30 mouse cellular contexts compared by ENCODE assay signal in the genomic region with DNA sequence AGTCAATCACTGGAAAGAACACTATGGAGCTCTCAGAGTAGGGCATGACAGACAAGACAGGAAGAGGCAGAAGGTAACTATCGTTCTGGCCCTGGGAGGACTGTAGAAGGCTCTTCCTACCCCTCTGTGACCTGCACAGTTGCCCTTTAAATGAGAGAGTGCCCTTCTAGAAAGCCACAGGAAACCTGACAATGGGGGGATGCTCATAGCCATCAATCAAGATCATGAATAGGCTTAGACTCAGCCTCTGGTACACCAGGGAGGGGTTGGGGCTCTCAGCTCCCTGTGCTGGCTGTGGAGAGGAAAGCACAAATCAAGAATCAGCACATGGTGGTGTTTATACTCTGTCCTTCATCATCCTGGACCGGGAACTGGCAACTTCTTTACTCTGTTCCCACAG.
DNase-seq lines count a peak whose midpoint lies in the region; ATAC-seq and TF ChIP-seq lines count a peak whose summit lies in the region.
"Had no signal": no experiment of that assay in that cellular context is flagged by ENCODE, and none has a peak within 500 bp of the region (broad histone marks: within the 10 kb centered on the region; RNA-seq: fewer than 3 reads in every experiment).

No protein-coding gene starts in this region.

- 45% methylated on average over 2 of the region's 2 CpGs for WGBS in forebrain, embryonic 10.5 days

- H3K9me3 ChIP-seq in forebrain, embryonic 10.5 days = no peaks in the 10 kb centered on the region
- H3K9me3 ChIP-seq: forebrain, embryonic 12.5 days; heart, embryonic 13.5 days; kidney, embryonic 15.5 days; midbrain, embryonic 13.5 days; neural tube, embryonic 15.5 days had no signal

- peak overlapping the region; percentile 46; the same call in 1 of the 2 replicates for H3K27ac ChIP-seq in layer of hippocampus, adult 2 months
- no peak overlapping the region for H3K27ac ChIP-seq in forebrain, embryonic 10.5 days
- H3K27ac ChIP-seq: forebrain, embryonic 12.5 days; heart, adult 2 months; kidney, embryonic 15.5 days; liver, embryonic 14.5 days; neural tube, embryonic 15.5 days had no signal

- H3K4me3 ChIP-seq in layer of hippocampus, adult 2 months = no peak overlapping the region
- no peak overlapping the region for H3K4me3 ChIP-seq in forebrain, embryonic 10.5 days
- H3K4me3 ChIP-seq: erythroblast, embryonic 14.5 days; forebrain, embryonic 12.5 days; heart, adult 2 months; heart, embryonic 13.5 days; kidney, embryonic 15.5 days; midbrain, embryonic 13.5 days; neural tube, embryonic 15.5 days had no signal

- 0 out of 2 replicates have a peak, but pooled peaks have one; percentile 5 for ATAC-seq in frontal cortex, adult (ENCODE audit: low TSS enrichment)
- ATAC-seq: midbrain, embryonic 13.5 days had no signal

- H3K4me1 ChIP-seq in forebrain, embryonic 10.5 days = peaks cover 28% of the 10 kb centered on the region
- H3K4me1 ChIP-seq: kidney, embryonic 15.5 days had no signal

- H3K36me3 ChIP-seq in forebrain, embryonic 10.5 days (replicated peaks) = no peaks in the 10 kb centered on the region
- H3K36me3 ChIP-seq: forebrain, embryonic 12.5 days; heart, embryonic 13.5 days; kidney, embryonic 15.5 days; midbrain, embryonic 13.5 days; neural tube, embryonic 15.5 days had no signal

- H3K27me3 ChIP-seq in forebrain, embryonic 10.5 days (ENCODE audit: poor library complexity, severe bottlenecking) = no peaks in the 10 kb centered on the region
- H3K27me3 ChIP-seq: CH12.LX; heart, embryonic 13.5 days; kidney, embryonic 15.5 days; midbrain, embryonic 13.5 days; neural tube, embryonic 15.5 days had no signal

- TF ChIP-seq CTCF in layer of hippocampus, adult 2 months (conservative IDR thresholded peaks at IDR 0.05) = no peak

- no peak for DNase-seq in frontal cortex, postnatal 25 days (ENCODE audit: low spot score in 2 of 2)
- no peak for DNase-seq in layer of hippocampus, adult 2 months (ENCODE audit: low spot score in 2 of 2)
- no peak for DNase-seq in layer of hippocampus, adult 11-12 months (ENCODE audit: low spot score)
- DNase-seq in embryo, embryonic 10 days (ENCODE audit: low spot score) = peak; percentile 64
- DNase-seq in mesoderm, embryonic 11.5 days (ENCODE audit: low read depth, low spot score) = peak; percentile 54
- no peak for DNase-seq in urinary bladder, postnatal 4 days (ENCODE audit: low spot score in 2 of 2)
- DNase-seq in forebrain, embryonic 10.5 days (ENCODE audit: extremely low spot score, low spot score) = no peak
- DNase-seq: adrenal gland, adult 8-10 months; cerebellum, adult 8-10 months; cerebellum, postnatal 25 days; gastrocnemius, postnatal 25 days; heart, adult 2 months; heart, postnatal 10 days; kidney, adult 18-20 months; kidney, postnatal 36 days; layer of hippocampus, postnatal 36 days; liver; lung, adult 2 months; right cerebral cortex, adult 18-20 months; thymus, adult 2 months; thymus, postnatal 4 days had no signal

Comparison
In these comparisons a context has a peak if more than half of its experiments do, and no peak if none do; other contexts are left out.
1. DNase-seq: peak in embryo, embryonic 10 days (single experiment) and mesoderm, embryonic 11.5 days (single experiment); none in frontal cortex, postnatal 25 days (0 of 2), layer of hippocampus, adult 2 months (0 of 2), layer of hippocampus, adult 11-12 months (single experiment), urinary bladder, postnatal 4 days (0 of 2) and forebrain, embryonic 10.5 days (single experiment).